18 mouse cellular contexts compared by ENCODE assay signal in the genomic region with DNA sequence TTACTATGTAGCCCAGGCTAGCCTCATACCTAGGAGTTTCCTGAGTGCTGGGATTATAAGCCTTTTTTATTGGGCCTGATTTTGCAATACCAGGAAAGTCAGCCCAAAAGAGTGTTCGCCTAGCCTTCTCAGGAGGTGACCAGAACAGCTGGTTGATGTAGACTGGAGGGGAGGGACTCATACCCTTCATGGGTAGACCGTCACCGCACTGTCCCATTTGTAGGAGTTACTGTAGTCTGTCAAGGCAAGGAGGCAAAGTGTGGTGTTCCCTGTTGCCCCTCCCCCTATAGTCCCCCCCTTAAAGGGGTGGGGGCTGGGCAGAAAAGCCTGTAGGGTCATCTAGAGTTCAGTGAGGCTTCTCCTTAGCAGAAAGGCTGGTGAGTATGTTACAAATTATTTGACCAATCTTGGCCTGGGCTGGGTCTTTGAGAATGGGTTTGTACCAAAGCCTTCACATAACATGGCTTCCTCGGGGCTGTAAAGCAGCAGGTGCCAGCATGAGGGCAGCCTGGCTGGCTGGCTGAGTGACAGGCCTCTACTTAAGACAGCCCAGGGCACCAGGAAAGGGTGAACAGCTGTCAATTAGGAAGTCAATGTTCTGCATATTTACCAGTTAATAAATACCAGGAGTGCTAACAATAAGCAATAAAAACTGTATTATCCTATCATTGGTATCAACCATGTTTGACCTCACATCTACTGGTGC.
DNase-seq lines count a peak whose midpoint lies in the region; ATAC-seq and TF ChIP-seq lines count a peak whose summit lies in the region.
"Had no signal": no experiment of that assay in that cellular context is flagged by ENCODE, and none has a peak within 500 bp of the region (broad histone marks: within the 10 kb centered on the region; RNA-seq: fewer than 3 reads in every experiment).

No protein-coding gene starts in this region.

- H3K4me1 ChIP-seq in hindbrain, embryonic 12.5 days, result peaks cover 8% of the 10 kb centered on the region; the same call in 1 of the 2 replicates
- H3K4me1 ChIP-seq in hindbrain, embryonic 14.5 days (replicated peaks; ENCODE audit: control insufficient read depth, insufficient read depth, low read length), result no peaks in the 10 kb centered on the region; the same call in 1 of the 2 replicates
- peaks cover 36% of the 10 kb centered on the region for H3K4me1 ChIP-seq in E14TG2a.4 (replicated peaks; ENCODE audit: low read depth, low read length)
- peaks cover 2% of the 10 kb centered on the region; the same call in 1 of the 2 replicates for H3K4me1 ChIP-seq in hindbrain, embryonic 16.5 days (ENCODE audit: control insufficient read depth, insufficient read depth, low read depth, low read length)
- H3K4me1 ChIP-seq: liver, embryonic 13.5 days; lung, embryonic 15.5 days had no signal

- no peaks in the 10 kb centered on the region; the same call in 1 of the 2 replicates for H3K27me3 ChIP-seq in hindbrain, embryonic 12.5 days
- H3K27me3 ChIP-seq in hindbrain, embryonic 14.5 days (ENCODE audit: control insufficient read depth, insufficient read depth, low read length), result no peaks in the 10 kb centered on the region
- H3K27me3 ChIP-seq in E14TG2a.4 (ENCODE audit: insufficient read depth, low read length), result no peaks in the 10 kb centered on the region
- H3K27me3 ChIP-seq in hindbrain, embryonic 16.5 days (replicated peaks; ENCODE audit: control insufficient read depth, insufficient read depth, low read length), result no peaks in the 10 kb centered on the region
- H3K27me3 ChIP-seq: liver, embryonic 13.5 days; lung, embryonic 15.5 days; midbrain, embryonic 12.5 days; neural tube, embryonic 13.5 days had no signal

- no peak overlapping the region for H3K4me3 ChIP-seq in hindbrain, embryonic 12.5 days
- no peak overlapping the region for H3K4me3 ChIP-seq in hindbrain, embryonic 14.5 days (replicated peaks; ENCODE audit: low read length)
- peak overlapping the region; percentile 68 for H3K4me3 ChIP-seq in E14TG2a.4 (replicated peaks; ENCODE audit: low read length)
- no peak overlapping the region for H3K4me3 ChIP-seq in hindbrain, embryonic 16.5 days (ENCODE audit: low read length)
- H3K4me3 ChIP-seq: liver, embryonic 13.5 days; lung, embryonic 15.5 days; midbrain, embryonic 12.5 days; neural tube, embryonic 13.5 days had no signal

- peak; percentile 53 for ATAC-seq in hindbrain, embryonic 12.5 days (ENCODE audit: low FRiP score)
- no peak for ATAC-seq in hindbrain, embryonic 14.5 days (ENCODE audit: low FRiP score)
- 0 out of 2 replicates have a peak, but pooled peaks have one; percentile 53 for ATAC-seq in hindbrain, embryonic 16.5 days

- no peak for TF ChIP-seq CTCF in E14TG2a.4 (conservative IDR thresholded peaks at IDR 0.05; ENCODE audit: low read length)

- H3K36me3 ChIP-seq in hindbrain, embryonic 12.5 days, result no peaks in the 10 kb centered on the region
- no peaks in the 10 kb centered on the region for H3K36me3 ChIP-seq in hindbrain, embryonic 14.5 days (replicated peaks; ENCODE audit: control insufficient read depth, insufficient read depth)
- no peaks in the 10 kb centered on the region for H3K36me3 ChIP-seq in E14TG2a.4 (ENCODE audit: insufficient read depth, low read length)
- H3K36me3 ChIP-seq in hindbrain, embryonic 16.5 days (ENCODE audit: control insufficient read depth, insufficient read depth, low read length), result no peaks in the 10 kb centered on the region
- H3K36me3 ChIP-seq: liver, embryonic 13.5 days; lung, embryonic 15.5 days; midbrain, embryonic 12.5 days; neural tube, embryonic 13.5 days had no signal

- H3K4me2 ChIP-seq in hindbrain, embryonic 12.5 days (replicated peaks), result no peak overlapping the region
- no peak overlapping the region for H3K4me2 ChIP-seq in hindbrain, embryonic 14.5 days (replicated peaks)
- no peak overlapping the region for H3K4me2 ChIP-seq in hindbrain, embryonic 16.5 days (ENCODE audit: low read length)
- H3K4me2 ChIP-seq: liver, embryonic 13.5 days; lung, embryonic 15.5 days; midbrain, embryonic 12.5 days; neural tube, embryonic 13.5 days had no signal

- peak; percentile 2 for DNase-seq in embryo, embryonic 11 days
- DNase-seq in embryo, embryonic 9.5 days (ENCODE audit: extremely low spot score), result no peak
- no peak for DNase-seq in hindbrain, embryonic 14.5 days (ENCODE audit: low spot score)
- no peak for DNase-seq in urinary bladder, postnatal 4 days (ENCODE audit: low spot score in 2 of 2)
- no peak for DNase-seq in spleen, postnatal 36 days (ENCODE audit: low spot score in 2 of 2)
- DNase-seq: adrenal gland, postnatal 25 days; cerebellum, adult 9-11 months; heart, adult 18-20 months; heart, postnatal 14 days; kidney, adult 11 months; layer of hippocampus, postnatal 36 days; liver, embryonic 13.5 days had no signal

- H3K9ac ChIP-seq in hindbrain, embryonic 12.5 days, result no peak overlapping the region
- H3K9ac ChIP-seq in hindbrain, embryonic 14.5 days, result no peak overlapping the region
- H3K9ac ChIP-seq in hindbrain, embryonic 16.5 days (ENCODE audit: low read depth, low read length), result no peak overlapping the region
- H3K9ac ChIP-seq: liver, embryonic 13.5 days; lung, embryonic 15.5 days; midbrain, embryonic 12.5 days; neural tube, embryonic 13.5 days had no signal

- no peaks in the 10 kb centered on the region for H3K9me3 ChIP-seq in hindbrain, embryonic 12.5 days (replicated peaks)
- H3K9me3 ChIP-seq in hindbrain, embryonic 14.5 days (ENCODE audit: control insufficient read depth, low read length), result no peaks in the 10 kb centered on the region
- H3K9me3 ChIP-seq in E14TG2a.4 (ENCODE audit: low read length), result no peaks in the 10 kb centered on the region
- no peaks in the 10 kb centered on the region for H3K9me3 ChIP-seq in hindbrain, embryonic 16.5 days (ENCODE audit: control insufficient read depth, low read length)
- H3K9me3 ChIP-seq: liver, embryonic 13.5 days; lung, embryonic 15.5 days; midbrain, embryonic 12.5 days; neural tube, embryonic 13.5 days had no signal

- WGBS in hindbrain, embryonic 12.5 days, result 75% methylated on average over 4 of the region's 4 CpGs
- WGBS in hindbrain, embryonic 14.5 days, result 70% methylated on average over 4 of the region's 4 CpGs
- 71% methylated on average over 4 of the region's 4 CpGs for WGBS in hindbrain, embryonic 16.5 days

- H3K27ac ChIP-seq in hindbrain, embryonic 12.5 days, result no peak overlapping the region
- H3K27ac ChIP-seq in hindbrain, embryonic 14.5 days, result no peak overlapping the region
- no peak overlapping the region for H3K27ac ChIP-seq in hindbrain, embryonic 16.5 days (ENCODE audit: low read depth, low read length)
- H3K27ac ChIP-seq: liver, embryonic 13.5 days; lung, embryonic 15.5 days; midbrain, embryonic 12.5 days; neural tube, embryonic 13.5 days had no signal
